14 mouse cellular contexts compared by ENCODE assay signal in the genomic region with DNA sequence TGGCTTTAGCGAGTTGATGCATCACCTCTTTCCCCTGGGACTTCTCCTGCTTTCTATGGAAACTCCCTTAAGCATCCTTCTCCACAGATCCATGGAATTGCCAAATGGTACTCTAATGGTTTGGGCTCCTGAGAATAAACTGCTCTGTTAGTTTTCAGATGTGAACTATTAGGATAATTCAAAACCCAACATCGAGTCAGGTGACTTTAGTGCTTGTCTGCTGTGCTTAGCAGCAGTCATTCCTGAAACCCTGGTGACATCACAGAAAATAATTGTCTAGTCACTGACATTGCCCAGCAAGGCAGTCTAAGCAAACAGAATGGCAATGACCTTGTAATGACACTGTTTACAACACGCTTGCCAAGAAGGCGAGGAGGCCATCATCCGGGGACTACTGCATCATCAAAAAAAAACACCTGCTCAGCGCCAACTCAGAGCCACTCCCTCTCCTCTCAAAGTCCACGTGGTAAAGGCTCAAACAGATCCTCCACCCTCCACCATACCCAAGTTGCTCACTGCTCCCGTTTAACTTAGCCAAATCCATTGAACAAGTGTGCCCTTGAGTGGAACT. TPM values are rescaled to one million over a fixed set of nuclear protein-coding genes. Genes with fewer than 3 reads are reported as not detected.
A peak's percentile ranks its signal among the peaks of the same experiment; 100 is the strongest.
DNase-seq lines count a peak whose midpoint lies in the region; ATAC-seq and TF ChIP-seq lines count a peak whose summit lies in the region.
"Had no signal": no experiment of that assay in that cellular context is flagged by ENCODE, and none has a peak within 500 bp of the region (broad histone marks: within the 10 kb centered on the region; RNA-seq: fewer than 3 reads in every experiment).

No protein-coding gene starts in this region.

- TF ChIP-seq CTCF in intestine, postnatal 0 days (IDR thresholded peaks at IDR 0.05; ENCODE audit: low read depth), result no peak

- no peak overlapping the region for H3K4me2 ChIP-seq in intestine, postnatal 0 days (replicated peaks; ENCODE audit: low read depth)

- H3K36me3 ChIP-seq in intestine, postnatal 0 days (ENCODE audit: control insufficient read depth, insufficient read depth), result no peaks in the 10 kb centered on the region
- H3K36me3 ChIP-seq in limb, embryonic 10.5 days, result no peaks in the 10 kb centered on the region

- peak; percentile 75 for DNase-seq in kidney, adult 9 months
- no peak for DNase-seq in kidney, postnatal 4 days
- DNase-seq in MN1 (ENCODE audit: low spot score), result peak; percentile 18
- no peak for DNase-seq in limb, embryonic 10.5 days (ENCODE audit: low spot score)
- no peak for DNase-seq in embryo, embryonic 10.5 days (ENCODE audit: low spot score)
- DNase-seq in gastrocnemius, postnatal 10 days, result no peak
- DNase-seq: cerebellum, adult 9-11 months; heart, adult 18-20 months; right cerebral cortex, postnatal 25 days had no signal

- 49% methylated on average over 8 of the region's 8 CpGs for WGBS in intestine, postnatal 0 days
- WGBS in limb, embryonic 10.5 days, result 80% methylated on average over 8 of the region's 8 CpGs

- H3K4me3 ChIP-seq in intestine, postnatal 0 days (ENCODE audit: low read depth, low read length), result no peak overlapping the region
- no peak overlapping the region for H3K4me3 ChIP-seq in limb, embryonic 10.5 days

- H3K9ac ChIP-seq in intestine, postnatal 0 days (ENCODE audit: low read depth, low read length), result no peak overlapping the region

- H3K9me3 ChIP-seq in intestine, postnatal 0 days (ENCODE audit: control insufficient read depth), result no peaks in the 10 kb centered on the region
- no peaks in the 10 kb centered on the region for H3K9me3 ChIP-seq in limb, embryonic 10.5 days (replicated peaks)

- ATAC-seq in intestine, postnatal 0 days, result peak; percentile 66
- ATAC-seq in megakaryocyte-erythroid progenitor cell, adult 5-6 weeks (replicated peaks; ENCODE audit: low FRiP score, low TSS enrichment, poor library complexity, severe bottlenecking), result peak; percentile 38
- ATAC-seq: lung, postnatal 0 days; midbrain, embryonic 16.5 days had no signal

- H3K27me3 ChIP-seq in intestine, postnatal 0 days (replicated peaks; ENCODE audit: control insufficient read depth, insufficient read depth, low read length), result no peaks in the 10 kb centered on the region
- no peaks in the 10 kb centered on the region for H3K27me3 ChIP-seq in limb, embryonic 10.5 days (ENCODE audit: low read depth, poor library complexity, severe bottlenecking)

- H3K4me1 ChIP-seq in intestine, postnatal 0 days (replicated peaks; ENCODE audit: control insufficient read depth, insufficient read depth, low read length), result no peaks in the 10 kb centered on the region
- H3K4me1 ChIP-seq in limb, embryonic 10.5 days, result no peaks in the 10 kb centered on the region

- no peak overlapping the region; the same call in 1 of the 2 replicates for H3K27ac ChIP-seq in intestine, postnatal 0 days (ENCODE audit: low read depth, low read length)
- no peak overlapping the region for H3K27ac ChIP-seq in limb, embryonic 10.5 days

RNA-seq across cellular contexts. Expression of gene Fasl, which starts 37.7 kb away (rescaled TPM):
- not detected in 2 replicates for polyA plus RNA-seq in intestine, postnatal 0 days (2015; fragmentation: Nextera tagmentation; extraction: Ambion mirVana)
- total RNA-seq in megakaryocyte-erythroid progenitor cell, adult 5-6 weeks (2014; fragmentation: Nextera tagmentation), result not detected in 2 replicates
- 3.2 TPM in 1 of 2 replicates, not detected in the other for total RNA-seq in megakaryocyte-erythroid progenitor cell, adult 5-6 weeks (2017)
- polyA plus RNA-seq in limb, embryonic 10.5 days (2016; fragmentation: Nextera tagmentation; extraction: Ambion mirVana), result not detected in 2 replicates
- not detected for total RNA-seq in gastrocnemius, postnatal 10 days (2021)
- total RNA-seq: left cerebral cortex, postnatal 36 days had no signal

Comparison
In these comparisons a context has a peak if more than half of its experiments do, and no peak if none do; other contexts are left out.
1. DNase-seq: peak in kidney, adult 9 months (single experiment) and MN1 (single experiment); none in kidney, postnatal 4 days (0 of 2), limb, embryonic 10.5 days (single experiment), embryo, embryonic 10.5 days (single experiment) and gastrocnemius, postnatal 10 days (single experiment).